Mouse (Mus musculus) liver, embryonic 14 days (tissue): ENCODE measurements around the gene Sub1. TPM values are rescaled to one million over a fixed set of nuclear protein-coding genes. Genes with fewer than 3 reads are reported as not detected.

Experiments
- polyA plus RNA-seq: library from polyadenylated mRNA; depleted of rRNA; stranded (reverse); fragments of >200 nt; gene quantifications from 2 replicates; pipeline ENCODE4 v1.2.3, GENCODE M21; 2012; rRNA removed

The Sub1 gene
- polyA plus RNA-seq = 129 and 146 TPM in 2 replicates

DNA sequence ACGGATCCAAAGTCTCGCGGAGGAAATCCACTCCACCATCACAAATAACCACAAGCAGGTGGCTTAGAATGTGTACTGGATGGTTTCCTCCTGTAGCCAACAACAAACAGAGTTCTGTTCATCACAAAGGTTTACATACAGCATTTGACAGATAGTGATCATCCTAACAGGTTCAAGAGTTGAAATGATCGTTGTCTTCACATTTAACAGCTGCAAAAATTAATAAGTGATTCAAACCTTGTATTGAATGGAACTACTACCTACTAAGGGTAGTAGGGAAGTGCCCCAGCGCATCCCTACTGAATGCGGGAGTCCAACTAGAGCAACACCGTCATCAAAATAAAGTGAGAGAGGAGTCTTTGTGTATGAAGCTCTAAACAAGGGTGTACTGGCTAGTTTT, at the start of gene Sub1:
TSS of gene Sub1 (minus strand) at position 101 of the 400 bp plus-strand sequence.

Other genes with a start within 250 kb of the Sub1 start
- gene Npr3, start 89.7 kb downstream of the Sub1 start, polyA plus RNA-seq = 1.6 and 2.0 TPM in 2 replicates
- gene Zfr, start 120.8 kb upstream of the Sub1 start, polyA plus RNA-seq = 23.2 and 26.8 TPM in 2 replicates
- gene Mtmr12, start 208.0 kb upstream of the Sub1 start, polyA plus RNA-seq = 6.0 and 6.5 TPM in 2 replicates